Mouse (Mus musculus) right cerebral cortex, postnatal 25 days (tissue): ENCODE results near the gene Cic.

Source experiments
- DNase-seq: peaks from one replicate; pipeline ENCODE4 v3.0.0; 2022

Cic gene

DNA sequence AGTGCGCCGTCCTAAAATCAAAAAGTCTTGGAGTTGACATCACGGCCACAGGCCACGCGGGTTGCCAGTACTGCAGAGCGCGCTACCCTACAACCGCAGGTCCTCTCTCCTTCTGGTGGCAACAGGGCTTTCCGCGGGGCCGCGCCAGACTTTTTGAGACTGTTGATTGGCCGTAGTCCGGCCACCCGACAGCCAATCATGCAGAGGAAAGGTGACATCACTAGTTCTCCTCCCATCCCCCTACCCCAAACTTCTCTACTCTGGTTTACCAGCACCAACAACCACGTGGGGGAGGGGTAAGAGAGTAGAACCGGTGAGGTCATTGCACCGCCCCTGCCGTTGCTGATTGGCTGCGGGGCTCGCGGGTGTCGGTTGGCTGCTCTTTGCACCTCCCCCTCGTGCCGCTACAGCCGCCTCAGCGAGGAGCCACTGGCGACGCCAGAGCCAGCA, at the start of gene Cic:
TSS of gene Cic (plus strand) at position 404 of the 450 bp plus-strand sequence.
- peak; percentile 99 for DNase-seq

DNA sequence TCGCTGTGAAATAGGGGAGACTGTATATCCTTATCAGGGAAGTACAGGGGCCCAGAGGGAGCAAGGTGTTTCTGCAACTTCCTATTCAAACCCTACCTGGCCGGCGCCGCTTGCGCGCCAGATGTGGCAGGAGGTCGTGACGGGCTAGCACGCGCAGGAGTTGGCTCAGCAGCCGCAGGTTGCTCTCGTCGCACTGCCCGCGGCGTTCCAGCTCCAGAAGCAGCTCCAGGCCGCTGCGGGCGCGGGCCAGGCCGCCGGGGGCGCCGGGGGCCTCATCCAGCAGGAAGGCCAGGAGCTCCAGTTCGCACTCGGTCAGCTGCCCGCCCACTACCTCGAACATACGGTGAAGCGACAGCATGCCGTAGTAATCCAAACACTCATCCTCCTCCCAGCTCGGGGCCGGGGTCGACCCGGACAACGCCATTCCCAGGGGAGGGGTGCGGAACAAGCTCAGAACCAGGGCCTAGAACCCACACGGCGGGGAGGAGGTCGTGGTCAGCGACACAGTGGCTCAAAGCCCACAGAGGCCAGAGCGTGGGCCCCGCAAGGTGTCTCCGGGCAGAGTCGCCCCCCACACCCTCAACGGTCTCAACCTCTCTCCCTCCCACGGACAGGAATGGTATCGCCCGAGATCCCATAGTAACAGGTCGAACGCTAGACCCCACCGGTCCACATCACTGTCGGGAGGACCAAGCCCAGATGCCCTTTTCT, 48.6 kb upstream of the Cic start:
- peak; percentile 44 for DNase-seq

DNA sequence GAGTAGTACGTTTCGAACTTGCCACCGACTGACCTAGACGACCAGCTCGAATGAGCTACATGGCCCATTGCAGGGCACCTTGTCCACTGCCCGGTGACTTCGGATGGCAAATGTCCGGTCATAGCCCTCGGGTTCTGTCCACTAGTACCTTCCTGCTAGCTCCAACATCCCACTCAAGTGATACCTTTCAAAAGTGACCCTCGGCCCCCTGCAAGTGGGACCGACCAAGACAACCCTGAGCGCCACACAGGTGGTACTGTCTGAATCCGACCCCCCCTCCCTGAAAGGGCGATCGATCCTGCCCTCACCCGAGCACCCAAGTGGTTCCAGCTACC, 48.1 kb upstream of the Cic start:
- DNase-seq: no peak

DNA sequence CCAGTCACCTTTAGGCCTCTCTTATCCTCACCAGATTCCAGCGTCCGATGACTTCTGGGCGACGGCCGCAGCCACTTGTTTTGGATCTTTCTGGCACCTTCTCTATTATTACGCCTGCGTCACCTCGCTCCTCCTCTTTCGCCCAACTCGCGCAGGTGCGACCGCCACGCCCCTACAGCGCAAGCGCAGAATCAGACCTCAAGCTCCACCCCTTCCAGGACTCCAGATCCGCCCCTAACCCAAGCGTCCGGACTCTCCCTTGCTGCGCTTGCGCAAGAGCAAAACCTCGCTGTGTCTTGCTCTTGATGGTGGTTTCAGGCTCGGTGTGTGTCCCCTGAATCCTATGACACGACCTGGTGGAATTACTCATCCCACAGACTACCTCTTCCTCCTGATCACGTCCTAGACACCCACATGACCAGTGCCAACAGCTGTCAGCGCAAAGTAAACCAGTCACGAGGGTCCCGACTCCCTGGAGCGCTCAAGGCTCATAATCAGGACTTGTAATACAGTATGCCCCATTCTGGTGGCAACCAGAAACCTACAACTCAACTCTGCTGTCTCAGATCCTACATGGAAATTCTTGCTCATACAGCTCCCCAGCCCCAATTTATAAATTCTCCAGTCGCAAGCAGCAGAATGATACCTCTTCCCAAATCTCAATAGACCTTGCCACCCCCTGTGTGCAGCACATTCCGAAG, 47.6 kb upstream of the Cic start:
- DNase-seq: peak; percentile 94

DNA sequence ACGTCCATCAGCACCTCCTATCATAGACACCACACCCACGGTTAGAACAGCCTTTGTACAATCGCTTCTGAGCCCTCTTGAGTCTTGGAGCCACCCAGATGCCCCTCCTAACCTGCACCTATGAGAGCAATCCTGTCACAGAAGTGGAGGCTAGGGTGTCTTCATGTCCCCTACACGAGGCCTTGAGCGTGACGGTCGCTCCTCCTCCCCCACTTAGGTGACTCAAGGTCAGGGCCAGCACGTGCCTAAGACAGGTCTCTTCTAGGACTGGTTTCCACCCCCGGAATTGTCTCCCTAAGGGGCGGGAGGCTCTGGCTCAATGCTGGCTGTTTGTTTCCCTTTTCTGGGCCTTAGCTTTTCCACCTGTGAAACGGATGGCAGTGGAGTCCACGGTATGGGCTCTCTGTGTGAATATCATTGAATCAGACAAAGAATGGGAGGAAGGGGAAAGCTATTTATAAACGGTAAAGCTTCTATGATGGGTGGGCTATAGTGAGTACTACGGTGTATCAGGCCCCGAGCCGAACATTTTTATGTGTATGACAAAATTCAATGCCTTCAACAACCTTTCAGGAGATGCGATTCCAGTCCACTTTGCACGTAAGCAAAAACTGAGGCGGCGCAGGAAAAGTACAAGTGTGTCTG, 46.9 kb upstream of the Cic start, which contains the start of gene Dedd2:
TSS of gene Dedd2 (minus strand) at position 159 of the 645 bp plus-strand sequence.
- DNase-seq: no peak

DNA sequence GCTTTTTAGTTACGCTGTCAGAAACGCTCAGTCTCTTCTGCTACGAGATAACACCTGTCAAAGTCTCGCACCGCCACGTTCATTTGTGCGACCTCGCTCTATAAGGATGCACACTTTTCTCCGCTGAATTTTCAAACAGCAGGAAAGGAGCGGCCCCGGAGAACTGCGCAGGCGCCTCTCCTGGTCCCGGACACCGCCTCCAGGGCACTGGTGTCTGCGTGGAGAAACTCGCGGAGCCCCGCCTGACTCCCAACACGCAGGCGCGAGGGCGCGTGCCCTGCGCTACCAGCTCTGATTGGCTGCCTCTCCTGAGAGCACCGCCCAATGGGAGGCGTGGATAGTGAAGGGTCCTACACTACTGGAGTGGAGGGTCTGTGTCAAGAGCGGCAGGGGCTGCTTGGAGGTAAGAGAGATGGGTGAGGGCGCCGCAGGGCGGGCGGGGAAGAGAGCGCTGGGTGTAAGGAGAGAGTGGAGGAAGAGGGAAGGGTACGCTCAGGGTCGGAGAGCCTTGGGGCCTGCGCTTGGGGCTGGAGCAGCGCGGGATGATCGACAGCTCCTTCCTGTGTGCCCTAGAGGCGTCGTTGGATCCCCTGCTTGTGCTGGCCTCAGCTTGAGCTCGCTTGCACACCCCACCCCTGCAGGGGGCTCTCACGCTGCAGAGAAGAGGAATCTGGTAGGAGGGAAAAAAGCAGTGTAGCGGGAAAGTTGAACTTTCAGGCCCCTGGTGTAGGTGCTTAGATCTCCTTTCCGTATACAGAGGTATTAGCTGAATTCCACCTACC, 46.2 kb upstream of the Cic start, which contains the start of gene Zfp526:
TSS of gene Zfp526 (plus strand) at position 324 of the 782 bp plus-strand sequence.
- peak; percentile 98 for DNase-seq

DNA sequence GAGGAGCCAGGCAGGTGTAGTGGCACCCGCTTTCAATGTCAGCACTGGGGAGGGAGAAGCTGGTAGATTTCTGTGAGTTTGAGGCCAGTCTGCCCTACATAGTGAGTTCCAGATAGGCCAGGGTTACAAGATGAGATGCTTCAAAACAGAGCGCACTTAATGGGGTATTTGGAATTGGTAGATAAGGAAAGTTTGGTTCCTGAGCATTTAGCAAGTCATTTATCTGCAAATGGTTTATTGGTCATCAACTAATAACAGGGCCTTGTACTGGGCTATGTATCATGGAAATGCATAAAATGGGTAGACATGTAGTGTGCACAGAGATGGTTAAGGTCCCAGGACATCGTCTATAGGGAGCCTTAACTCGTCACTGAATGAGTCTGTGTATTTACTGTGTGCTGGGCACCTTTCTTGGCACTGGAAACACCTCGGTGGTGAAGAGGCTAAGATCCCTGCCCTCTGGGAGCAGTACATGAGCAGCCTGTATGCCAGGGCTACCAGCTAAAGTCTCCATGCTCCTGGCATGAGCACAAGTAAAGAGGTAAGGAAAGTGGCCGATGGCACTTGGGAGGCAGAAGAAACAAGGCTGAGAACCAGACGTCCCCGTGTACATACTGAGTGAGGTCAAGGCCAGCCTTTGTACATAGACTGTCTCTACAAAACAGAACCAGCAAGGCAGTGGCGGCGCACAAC, 45.1 kb upstream of the Cic start:
- DNase-seq: no peak

DNA sequence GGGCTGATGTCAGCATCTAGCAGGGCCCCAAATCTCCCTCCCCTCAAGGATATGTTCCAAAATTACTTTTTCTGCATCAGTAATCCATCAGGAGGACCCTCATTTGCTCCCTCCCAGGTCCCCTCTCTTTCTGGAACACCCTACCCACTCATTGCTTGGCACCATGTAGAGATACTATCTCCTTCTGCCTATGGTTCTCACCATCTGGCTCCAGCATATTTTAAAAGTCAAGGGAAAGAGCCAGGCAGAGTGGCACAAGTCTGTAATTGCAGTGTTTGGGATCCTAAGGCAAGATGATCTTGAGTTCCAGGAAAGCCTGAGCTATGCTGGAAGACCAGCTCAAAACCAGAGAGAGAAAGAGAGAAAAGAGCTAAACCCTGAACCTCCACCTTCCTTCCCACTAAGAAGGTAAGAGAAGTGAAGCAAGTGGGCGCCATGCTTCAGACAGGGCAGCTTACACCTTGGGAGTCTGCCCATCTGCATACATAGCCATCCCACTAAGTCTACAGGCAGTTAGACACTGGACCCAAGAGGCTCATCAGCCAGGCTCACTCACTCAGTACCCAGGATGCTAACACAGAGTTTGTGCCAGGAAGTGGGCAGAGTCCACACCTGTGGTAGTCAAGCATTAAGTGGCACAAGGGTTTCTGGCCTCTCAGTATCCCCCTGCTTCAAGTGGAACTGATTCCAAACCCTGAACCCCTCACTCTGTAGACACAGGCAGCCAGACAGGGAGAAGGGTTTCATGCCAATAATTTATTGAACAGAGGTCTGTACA, 39.8 kb upstream of the Cic start:
- DNase-seq: no peak

DNA sequence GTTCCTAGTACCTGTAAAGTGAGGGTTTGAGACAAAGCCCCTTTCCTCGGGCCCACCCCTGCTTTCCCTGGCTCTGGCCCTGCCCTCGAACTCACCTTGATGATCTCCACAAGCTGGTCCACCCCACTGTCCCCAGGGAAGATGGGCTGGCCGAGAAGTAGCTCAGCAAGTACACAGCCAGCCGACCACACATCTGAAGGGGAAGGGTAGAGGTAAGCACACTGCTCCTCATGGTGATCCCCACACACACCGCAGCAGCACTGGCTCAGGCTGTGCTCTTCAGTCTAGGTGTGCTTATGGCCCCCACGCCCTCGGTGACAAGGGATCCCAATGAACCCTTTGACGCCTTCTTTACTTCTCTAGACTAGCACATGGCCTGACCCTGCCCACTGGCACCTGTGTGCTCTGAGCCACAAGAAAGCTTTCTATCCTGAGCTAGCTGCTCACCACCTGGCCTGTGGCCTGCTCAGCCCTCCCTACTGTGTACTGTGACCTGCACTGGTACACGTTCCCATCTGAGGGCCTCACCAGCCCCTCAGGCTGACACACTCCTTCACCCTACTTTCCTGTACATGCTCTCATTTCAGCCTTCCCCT, 36.7 kb upstream of the Cic start:
- DNase-seq: no peak

DNA sequence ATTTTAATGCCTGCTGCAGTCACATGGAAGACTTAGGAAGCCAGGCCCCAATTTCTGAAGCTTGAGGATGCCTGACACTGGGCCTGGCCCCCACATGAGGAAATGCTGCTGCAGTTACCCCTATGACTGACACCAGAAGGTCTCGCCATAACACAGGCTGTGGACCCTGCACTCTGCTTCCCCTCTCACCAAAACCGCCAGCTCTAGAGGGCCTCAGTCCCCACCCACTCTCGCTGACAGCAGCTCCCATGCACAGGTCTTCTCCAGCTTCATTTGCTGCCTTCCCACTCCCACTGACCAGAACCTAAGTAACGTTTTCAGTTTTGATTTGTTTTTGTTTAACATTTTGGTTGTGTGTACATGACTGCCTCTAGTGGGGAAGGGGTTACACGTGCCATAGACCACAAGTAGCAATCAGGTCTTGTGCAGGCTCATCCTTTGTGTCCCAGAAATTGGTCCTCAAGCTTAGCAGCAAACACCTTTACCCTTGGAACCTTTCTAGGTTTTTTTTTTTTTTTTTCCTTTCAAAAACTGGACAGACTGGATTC, 35.3 kb upstream of the Cic start:
- DNase-seq: no peak

DNA sequence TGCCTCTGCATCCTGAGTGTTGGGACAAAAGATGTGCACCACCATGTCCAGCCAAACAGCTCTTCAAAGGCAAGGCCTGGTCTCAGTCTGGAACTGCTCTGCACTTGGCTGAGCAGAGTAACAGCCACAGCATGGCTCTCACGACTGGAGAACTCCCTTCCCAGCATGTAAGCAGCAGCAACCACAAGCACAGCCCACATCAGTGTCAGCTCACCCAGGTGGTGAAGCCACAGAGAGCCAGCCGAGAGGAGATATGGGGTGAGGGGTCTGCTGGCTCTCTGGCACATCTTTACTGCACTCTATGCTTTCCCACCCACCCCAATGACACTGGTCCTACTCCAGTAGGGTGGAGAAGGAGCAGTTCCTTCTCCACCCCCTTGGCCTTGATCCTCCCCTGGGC, 34.4 kb upstream of the Cic start:
- no peak for DNase-seq

DNA sequence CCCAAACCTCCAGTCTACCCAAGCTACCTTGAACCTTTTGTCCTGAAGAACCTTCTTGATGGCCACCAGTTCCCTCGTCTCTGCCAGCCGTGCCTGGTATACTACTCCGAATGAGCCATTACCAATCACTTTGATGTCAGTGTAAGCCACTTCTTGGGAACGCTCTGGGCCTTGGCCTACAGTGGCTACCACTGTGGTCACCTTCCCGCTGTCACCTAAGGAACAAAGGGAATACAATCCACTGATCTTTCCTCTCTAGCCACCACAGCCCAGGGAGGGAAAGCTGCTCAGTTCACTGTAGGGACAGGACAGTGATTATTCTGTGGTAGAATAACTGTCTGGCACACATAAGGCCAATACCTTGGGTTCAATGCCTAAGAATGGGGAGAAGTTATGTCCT, 32.0 kb upstream of the Cic start:
- no peak for DNase-seq

DNA sequence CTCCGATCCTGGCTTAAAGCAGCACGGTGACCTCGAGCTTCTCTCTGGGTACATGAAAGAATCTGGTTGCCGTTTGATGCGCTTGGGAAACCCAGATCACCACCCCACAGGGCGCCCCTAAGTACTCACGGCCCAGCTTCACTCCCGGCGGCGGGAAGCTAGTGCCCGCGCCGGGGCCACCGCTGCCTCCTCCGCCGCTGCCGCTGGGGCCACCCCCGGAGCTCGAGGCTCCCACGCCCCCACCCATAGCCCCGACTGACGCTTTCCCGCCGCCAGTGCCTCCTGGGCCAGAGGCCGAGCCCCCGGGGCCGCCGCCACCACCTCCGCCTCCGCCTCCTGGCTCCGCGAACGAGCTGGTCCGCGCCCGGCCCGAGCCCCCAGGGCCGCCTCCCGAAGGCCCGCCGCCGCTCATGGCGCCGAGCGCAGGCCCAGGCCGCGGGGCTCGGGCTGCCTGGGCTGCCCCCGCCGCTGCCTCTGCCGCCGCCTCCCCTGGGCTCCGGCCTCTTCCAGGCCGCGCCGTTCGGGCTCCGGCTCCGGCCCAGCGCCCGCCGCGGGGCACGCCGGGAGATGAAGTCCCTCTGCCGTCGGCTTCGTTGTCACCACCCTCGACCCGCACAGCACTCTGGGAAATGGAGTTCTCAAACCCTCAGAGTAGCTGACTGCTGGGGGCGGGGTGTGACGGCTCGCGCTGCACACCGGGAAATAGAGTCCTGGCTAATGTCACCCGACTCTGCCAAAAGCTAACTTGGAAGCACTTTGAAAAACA, 30.1 kb upstream of the Cic start, which contains the start of gene Gsk3a:
TSS of gene Gsk3a (minus strand) at position 603 of the 766 bp plus-strand sequence.
- DNase-seq: peak; percentile 99

DNA sequence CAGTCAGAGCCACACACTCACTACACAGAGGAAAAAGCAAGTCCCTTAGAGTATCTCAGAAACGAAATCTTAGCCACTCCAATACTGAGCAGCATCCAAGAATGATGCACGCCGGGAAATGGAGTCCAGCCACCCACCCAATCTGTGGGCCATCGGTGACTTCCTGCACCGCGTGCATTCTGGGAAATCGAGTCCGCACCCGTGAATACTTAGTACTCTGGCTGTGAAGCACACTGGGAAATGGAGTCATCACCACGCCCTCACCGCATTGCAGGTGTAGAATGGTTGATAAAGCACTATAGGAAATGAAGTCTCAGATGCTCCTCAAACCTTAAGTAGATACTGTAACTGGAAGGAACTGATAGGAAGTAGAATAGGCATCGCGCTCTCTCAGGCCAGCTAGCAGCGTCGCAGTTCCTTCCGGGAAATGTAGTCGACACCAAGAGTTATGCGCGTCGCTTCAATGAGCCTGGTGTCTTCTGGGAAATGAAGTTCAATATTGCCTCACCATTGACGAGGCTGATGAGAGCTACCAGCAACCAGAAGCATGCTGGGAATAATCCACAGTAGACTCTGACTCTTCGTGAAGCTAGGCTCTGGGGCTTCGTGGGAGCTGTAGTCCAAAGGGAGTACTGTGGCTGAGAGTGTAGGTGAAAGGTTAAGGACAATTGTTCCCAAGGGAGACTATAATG, 29.3 kb upstream of the Cic start:
- peak; percentile 94 for DNase-seq

DNA sequence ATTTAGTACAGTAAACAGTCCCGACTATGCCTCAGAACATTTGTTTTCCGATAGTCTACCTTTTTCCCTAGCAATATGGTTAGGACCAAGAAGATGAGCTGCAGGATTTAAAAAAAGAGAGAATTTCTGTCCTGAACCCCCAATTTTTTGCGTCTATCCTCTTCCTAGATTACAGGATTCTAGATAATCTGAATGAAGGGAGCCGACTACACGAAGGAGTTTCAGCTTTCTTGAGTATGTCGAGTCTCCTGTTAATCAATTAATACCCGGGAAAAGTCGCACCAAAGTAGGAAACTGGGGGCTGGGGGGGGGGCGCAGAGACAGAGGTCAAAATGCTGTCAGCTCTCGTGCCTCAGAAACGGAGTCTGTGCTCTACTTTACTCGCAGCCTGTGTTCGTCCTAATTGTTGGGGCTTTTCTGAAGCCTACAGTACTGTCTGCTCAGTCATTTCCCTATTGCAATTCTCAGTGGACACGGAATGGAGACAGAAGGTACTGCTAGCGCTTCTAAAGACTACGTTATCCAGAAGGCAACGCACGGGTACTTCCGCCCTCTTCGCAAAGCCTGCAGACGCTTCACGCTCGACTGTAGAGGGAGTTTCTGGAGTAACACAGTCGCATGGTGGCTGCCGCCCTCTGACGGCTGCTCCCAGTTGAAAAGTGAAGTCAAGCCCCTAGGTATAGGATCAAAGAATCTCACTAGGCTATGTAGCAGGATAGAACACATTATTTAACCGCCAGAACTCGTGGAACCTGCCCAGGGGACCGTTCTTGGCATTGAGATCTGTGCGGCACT, 28.5 kb upstream of the Cic start:
- DNase-seq: peak; percentile 87

DNA sequence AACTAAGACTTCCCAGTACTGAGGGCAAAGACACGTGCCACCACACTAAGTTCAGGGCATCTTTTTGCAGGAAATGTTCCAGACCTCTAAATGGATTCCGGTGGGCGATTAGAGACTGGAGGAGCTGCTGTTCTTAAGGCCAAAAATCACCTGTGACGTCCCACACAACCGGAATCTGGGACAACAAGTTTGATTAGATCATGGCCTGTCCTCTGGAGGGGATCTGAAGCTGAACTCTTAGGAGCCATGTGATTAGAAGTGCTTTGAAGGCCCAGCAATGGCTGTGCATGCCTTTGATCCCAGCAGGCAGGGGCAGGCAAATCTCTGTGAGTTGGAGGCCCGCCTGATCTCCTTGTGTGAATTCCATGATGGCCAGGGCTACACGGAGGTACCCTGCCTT, 26.9 kb upstream of the Cic start:
- no peak for DNase-seq

DNA sequence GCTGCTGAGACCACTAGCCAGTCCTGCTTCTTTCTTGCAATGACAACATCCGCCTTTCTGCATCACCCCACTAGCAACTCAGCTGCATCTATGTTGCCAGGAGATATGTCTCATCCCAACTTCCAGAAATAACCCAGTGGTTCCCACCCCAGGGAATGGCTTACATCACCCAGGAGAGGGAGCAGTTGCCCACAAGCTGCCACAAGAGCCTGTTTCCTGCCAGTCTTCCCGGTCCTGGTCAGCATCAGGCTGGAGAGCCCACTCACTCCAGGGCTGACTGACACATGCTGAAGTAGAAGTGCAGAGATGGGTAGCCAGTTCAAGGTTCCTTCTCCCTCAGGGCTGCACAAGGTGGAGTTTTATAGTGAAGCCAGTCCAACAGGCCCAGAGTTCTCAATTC, 26.4 kb upstream of the Cic start:
- DNase-seq: peak; percentile 79

DNA sequence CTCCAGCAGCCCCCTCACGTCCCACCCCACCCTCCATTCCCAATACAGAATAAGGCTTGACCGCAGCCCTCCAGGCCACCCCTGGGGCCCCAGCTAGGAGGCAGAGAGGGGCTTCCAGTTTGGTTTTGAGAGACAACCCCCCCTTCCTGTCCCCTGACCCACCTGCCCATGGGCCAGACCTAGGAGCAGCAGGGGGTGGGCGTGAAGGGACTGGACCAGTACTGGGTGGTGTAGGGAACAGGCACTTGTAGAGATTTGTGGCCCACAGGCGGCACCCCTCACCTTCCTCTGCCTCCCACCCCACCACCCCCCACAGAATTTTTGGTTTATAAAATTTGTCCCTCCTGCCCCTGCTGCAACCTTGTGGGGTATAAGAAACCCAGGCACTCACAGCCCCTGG, 24.1 kb upstream of the Cic start:
- no peak for DNase-seq
